In genomic region chr6:104932153-104932552, GRCm38 (mm10) we compare ENCODE assay signal across 20 mouse cellular contexts.
"Had no signal": no experiment of that assay in that cellular context is flagged by ENCODE, and none has a peak within 500 bp of the region (broad histone marks: within the 10 kb centered on the region; RNA-seq: fewer than 3 reads in every experiment).

No protein-coding gene starts in this region.

- H3K9me3 ChIP-seq: midbrain, embryonic 10.5 days; midbrain, embryonic 12.5 days; neural tube, embryonic 13.5 days; neural tube, embryonic 15.5 days had no signal

- DNase-seq: lung, adult 2 months; lung, postnatal 14 days; lung, postnatal 4 days; midbrain, embryonic 14.5 days; retina, postnatal 1 day; right cerebral cortex, adult 18-20 months; right cerebral cortex, postnatal 25 days; right cerebral cortex, postnatal 4 days; spleen, adult 18-20 months; thymus, adult 18-20 months; thymus, postnatal 14 days; thymus, postnatal 36 days had no signal

- ATAC-seq: lung, postnatal 0 days; midbrain, embryonic 16.5 days had no signal

- H3K36me3 ChIP-seq: lung, embryonic 15.5 days; midbrain, embryonic 10.5 days; midbrain, embryonic 12.5 days; neural tube, embryonic 13.5 days; neural tube, embryonic 15.5 days had no signal

- H3K27ac ChIP-seq: lung, embryonic 15.5 days; midbrain, embryonic 10.5 days; midbrain, embryonic 12.5 days; neural tube, embryonic 13.5 days; neural tube, embryonic 15.5 days had no signal

- H3K4me3 ChIP-seq: lung, embryonic 15.5 days; midbrain, embryonic 10.5 days; midbrain, embryonic 12.5 days; myocyte; neural tube, embryonic 13.5 days; neural tube, embryonic 15.5 days had no signal

- H3K27me3 ChIP-seq: lung, embryonic 15.5 days; midbrain, embryonic 12.5 days; neural tube, embryonic 13.5 days; neural tube, embryonic 15.5 days had no signal

- H3K4me1 ChIP-seq: lung, embryonic 15.5 days; midbrain, embryonic 10.5 days; midbrain, embryonic 12.5 days; neural tube, embryonic 13.5 days; neural tube, embryonic 15.5 days had no signal

- H3K4me2 ChIP-seq: lung, embryonic 15.5 days; midbrain, embryonic 12.5 days; neural tube, embryonic 13.5 days; neural tube, embryonic 15.5 days had no signal

- H3K9ac ChIP-seq: lung, embryonic 15.5 days; midbrain, embryonic 12.5 days; neural tube, embryonic 13.5 days; neural tube, embryonic 15.5 days had no signal
